Mouse (Mus musculus) CH12.LX (cell line): ENCODE data around the gene Dgcr2. TPM values are rescaled to one million over a fixed set of nuclear protein-coding genes. Genes with fewer than 3 reads are reported as not detected.

ENCODE experiments used
- DNase-seq: peaks from one replicate; pipeline ENCODE4 v3.0.0-alpha.2; 2013; ENCODE audit errors: extremely low read depth
- H3K27ac ChIP-seq: 2 replicates; pipeline ENCODE4 v1.5.1; 2012; ENCODE audit warnings: low read depth, mild to moderate bottlenecking, control low read depth, moderate library complexity; ENCODE audit not compliant: insufficient read depth
- H3K27me3 ChIP-seq: replicated peaks from 2 replicates; pipeline ENCODE3; 2012; ENCODE audit warnings: inconsistent platforms
- H3K36me3 ChIP-seq, 2 experiments: replicated peaks in 1 of 2; 2 replicates each; pipeline versions ENCODE3 to v1.6.1; 2012; ENCODE audit warnings: inconsistent platforms in 1 of 2, low read length in 1 of 2, mild to moderate bottlenecking in 1 of 2, mixed read lengths in 1 of 2, moderate library complexity in 1 of 2; ENCODE audit not compliant: control insufficient read depth in 1 of 2, insufficient read depth in 1 of 2
- H3K4me1 ChIP-seq, 2 experiments: 2 replicates each; pipeline ENCODE4 v1.6.1; 2012; ENCODE audit warnings: inconsistent platforms in 1 of 2, moderate library complexity in 1 of 2; ENCODE audit not compliant: insufficient read depth in 2 of 2, control insufficient read depth in 1 of 2
- H3K4me2 ChIP-seq: 2 replicates; pipeline ENCODE4 v1.6.1; 2012; ENCODE audit warnings: low read depth, mild to moderate bottlenecking, control low read depth; ENCODE audit not compliant: poor library complexity, insufficient read depth, severe bottlenecking
- H3K4me3 ChIP-seq, 3 experiments: fragments of 150-350 bp in 1 of 3; sonication (generic) in 1 of 3; replicated peaks in 1 of 3; 2 replicates each; pipeline versions ENCODE3 to v1.5.1; 2011 to 2012; ENCODE audit warnings: low read depth in 2 of 3, low read length in 2 of 3, mild to moderate bottlenecking in 2 of 3, moderate library complexity in 2 of 3, control low read depth in 1 of 3, improper control_type of control experiment in 1 of 3, inconsistent platforms in 1 of 3, mixed read lengths in 1 of 3; ENCODE audit not compliant: poor library complexity in 1 of 3
- H3K79me2 ChIP-seq: replicated peaks from 2 replicates; pipeline ENCODE4 v1.6.1; 2012; ENCODE audit warnings: mild to moderate bottlenecking, moderate library complexity; ENCODE audit not compliant: control insufficient read depth, poor library complexity, insufficient read depth, severe bottlenecking; ENCODE audit errors: extremely low read depth
- H3K9ac ChIP-seq: 2 replicates; pipeline ENCODE4 v1.6.1; 2012; ENCODE audit warnings: low read depth, mild to moderate bottlenecking, control low read depth, moderate library complexity; ENCODE audit not compliant: insufficient read depth
- H3K9me3 ChIP-seq: replicated peaks from 2 replicates; pipeline ENCODE3; 2012; ENCODE audit warnings: low read length, inconsistent platforms, mixed read lengths
- BHLHE40 ChIP-seq: IDR thresholded peaks from 2 replicates; pipeline ENCODE4 v1.6.1; 2011; ENCODE audit warnings: mild to moderate bottlenecking, low read depth, low read length, improper control_type of control experiment
- ELF1 ChIP-seq: IDR thresholded peaks from 2 replicates; pipeline ENCODE4 v1.6.1; 2014; ENCODE audit warnings: low read depth, mild to moderate bottlenecking, inconsistent platforms, low read length, improper control_type of control experiment
- GABPA ChIP-seq: IDR thresholded peaks from 2 replicates; pipeline ENCODE4 v1.6.1; 2012; ENCODE audit warnings: low read depth, low read length, improper control_type of control experiment, inconsistent platforms; ENCODE audit not compliant: insufficient replicate concordance
- IRF4 ChIP-seq: IDR thresholded peaks from 2 replicates; pipeline ENCODE4 v1.6.1; 2014; ENCODE audit warnings: low read depth, mild to moderate bottlenecking, inconsistent platforms, low read length, improper control_type of control experiment
- MAX ChIP-seq: IDR thresholded peaks from 2 replicates; pipeline ENCODE4 v1.6.1; 2011; ENCODE audit warnings: low read length, improper control_type of control experiment
- MEF2A ChIP-seq: IDR thresholded peaks from 2 replicates; pipeline ENCODE4 v1.6.1; 2014; ENCODE audit warnings: low read depth, mild to moderate bottlenecking, inconsistent platforms, low read length, improper control_type of control experiment, borderline replicate concordance
- MXI1 ChIP-seq: IDR thresholded peaks from 2 replicates; pipeline ENCODE4 v1.6.1; 2011; ENCODE audit warnings: mild to moderate bottlenecking, low read depth, low read length, improper control_type of control experiment
- MYC ChIP-seq: IDR thresholded peaks from 2 replicates; pipeline ENCODE4 v1.6.1; 2011; ENCODE audit warnings: low read depth, mild to moderate bottlenecking, improper control_type of control experiment, low read length
- PAX5 ChIP-seq: IDR thresholded peaks from 2 replicates; pipeline ENCODE4 v1.6.1; 2012; ENCODE audit warnings: low read length, inconsistent platforms, mixed read lengths
- POLR2AphosphoS2 ChIP-seq: IDR thresholded peaks from 2 replicates; pipeline ENCODE4 v1.6.1; 2011; ENCODE audit warnings: low read depth, low read length, improper control_type of control experiment
- TBP ChIP-seq: conservative IDR thresholded peaks from 2 replicates; pipeline ENCODE4 v1.6.1; 2011; ENCODE audit warnings: low read depth, low read length, improper control_type of control experiment
- USF1 ChIP-seq: IDR thresholded peaks from 2 replicates; pipeline ENCODE4 v1.6.1; 2014; ENCODE audit warnings: low read depth, mild to moderate bottlenecking, inconsistent platforms, low read length, improper control_type of control experiment
- ZMIZ1 ChIP-seq: IDR thresholded peaks from 2 replicates; pipeline ENCODE4 v1.6.1; 2012; ENCODE audit warnings: low read depth, mild to moderate bottlenecking, inconsistent platforms, low read length, improper control_type of control experiment
- dilution Hi-C: fragments of 300-500 bp; cut with MboI; formaldehyde crosslinking; loops from 2 replicates; pipeline ENCODE4 v1.14.3; 2020; ENCODE audit warnings: low sequenced_read_pairs; ENCODE audit not compliant: extremely low pct_unique_long_range_greater_than_20kb, extremely low pct_ligation_motif_present
- in situ Hi-C: fragments of 300-500 bp; cut with MboI; formaldehyde crosslinking; loops from 3 replicates; pipeline ENCODE4 v1.14.3; 2019; ENCODE audit warnings: low sequenced_read_pairs, low pct_ligation_motif_present, low pct_unique_long_range_greater_than_20kb, mixed read lengths
- polyA plus RNA-seq: library from polyadenylated mRNA; unstranded; fragments of >175 nt; gene quantifications from 2 replicates; pipeline ENCODE4 v1.2.1, GENCODE M21; 2012; ENCODE audit warnings: low read depth; ENCODE audit not compliant: insufficient read length
- total RNA-seq, 2 experiments: library from RNA; depleted of rRNA; stranded (reverse); fragments of 300-350 nt in 1 of 2; fragments of >200 nt in 1 of 2; gene quantifications; 2 replicates each; pipeline ENCODE4 v1.2.3; 2012 to 2014

The Dgcr2 gene
- total and polyA plus RNA-seq, 3 experiments: 41.5 to 54.8 (median 48.0) TPM

- Histone ChIP-seq H3K36me3 (no peaks in the 10 kb centered on the region), H3K9me3 (peaks cover 22% of the 10 kb centered on the region), H3K27me3 (peaks cover 40% of the 10 kb centered on the region), H3K79me2 (no peaks in the 10 kb centered on the region), H3K4me2 (no peak overlapping the region), H3K9ac (no peak overlapping the region), H3K4me3 (no peak overlapping the region), H3K27ac (no peak overlapping the region), H3K4me1 (peaks cover 9% of the 10 kb centered on the region in 2 experiments)
- DNase-seq: no peak
- TF ChIP-seq MEF2A: no peak
- in situ Hi-C loops (no loop called here), dilution Hi-C loops (no loop called here)
These were observed 98.8 kb downstream of the Dgcr2 start for GRCm38 (mm10) chr16:17799584-17799983.

- in situ Hi-C loops: no loop called here
- DNase-seq: no peak
These were observed 99.8 kb downstream of the Dgcr2 start for GRCm38 (mm10) chr16:17798321-17799180.

GRCm38 (mm10) chr16:17797812-17798311 is 100.5 kb downstream of the Dgcr2 start:
- no peak overlapping the region for H3K9ac ChIP-seq
- in situ Hi-C loops: no loop called here

More at GRCm38 (mm10) chr16:17798321-17799180, 99.8 kb downstream of the Dgcr2 start:
- Histone ChIP-seq H3K4me1 (peaks cover 9% of the 10 kb centered on the region in 2 experiments), H3K9me3 (peaks cover 18% of the 10 kb centered on the region), H3K4me2 (no peak overlapping the region), H3K27ac (no peak overlapping the region), H3K79me2 (no peaks in the 10 kb centered on the region), H3K4me3 (no peak overlapping the region), H3K27me3 (peaks cover 45% of the 10 kb centered on the region), H3K36me3 (no peaks in the 10 kb centered on the region), H3K9ac (no peak overlapping the region)
- dilution Hi-C loops: no loop called here
- TF ChIP-seq ELF1: no peak
- no peak for TF ChIP-seq ZMIZ1
- no peak for TF ChIP-seq IRF4
- no peak for TF ChIP-seq MYC
- TF ChIP-seq POLR2AphosphoS2: no peak
- TF ChIP-seq MXI1: no peak
- TF ChIP-seq PAX5: no peak

More at GRCm38 (mm10) chr16:17797812-17798311, 100.5 kb downstream of the Dgcr2 start:
- Histone ChIP-seq H3K27me3 (peaks cover 47% of the 10 kb centered on the region), H3K36me3 (no peaks in the 10 kb centered on the region), H3K4me1 (peaks cover 9% of the 10 kb centered on the region in 2 experiments), H3K4me2 (no peak overlapping the region)
- dilution Hi-C loops: no loop called here
- no peak for DNase-seq
- no peak for TF ChIP-seq USF1
- TF ChIP-seq GABPA: no peak
- no peak for TF ChIP-seq BHLHE40
- TF ChIP-seq MAX: no peak
- no peak for TF ChIP-seq TBP
- TF ChIP-seq, all 38 proteins: peak for 0
- Histone ChIP-seq H3K27ac (no peak overlapping the region), H3K4me3 (no peak overlapping the region), H3K79me2 (no peaks in the 10 kb centered on the region), H3K9me3 (peaks cover 11% of the 10 kb centered on the region)
